Mouse (Mus musculus) urinary bladder, adult 18-20 months (tissue): ENCODE results near the gene Ctdsp1.

Source experiments
- DNase-seq, 2 experiments: peaks; one replicate each; pipeline ENCODE4 v3.0.0; 2022; ENCODE audit warnings: low spot score in 2 of 2, mixed read lengths in 2 of 2

Gene Ctdsp1

GRCm38 (mm10) chr1:74444538-74444937, 53.2 kb downstream of the Ctdsp1 start:
- DNase-seq: no peak
